Mouse (Mus musculus) cerebellum, adult 11-12 months (tissue): ENCODE measurements at regions not wholly inside any gene's neighbourhood (a gene's known extent, or its start where the extent isn't known, plus 50 kb on each side); places are given as distances from the start of the nearest gene placed in this dataset.
"Not testable (repeated sequence)": the region's sequence is repeated elsewhere in the genome, so short reads cannot be mapped to it uniquely, and the experiment has no call there.

Experiments used
- DNase-seq: peaks from one replicate; pipeline ENCODE4 v3.0.0; 2022

GRCm38 (mm10) chr4:71409867-71410266 lies 347.9 kb downstream of the Gm11232 start:
- DNase-seq, result no peak

DNA sequence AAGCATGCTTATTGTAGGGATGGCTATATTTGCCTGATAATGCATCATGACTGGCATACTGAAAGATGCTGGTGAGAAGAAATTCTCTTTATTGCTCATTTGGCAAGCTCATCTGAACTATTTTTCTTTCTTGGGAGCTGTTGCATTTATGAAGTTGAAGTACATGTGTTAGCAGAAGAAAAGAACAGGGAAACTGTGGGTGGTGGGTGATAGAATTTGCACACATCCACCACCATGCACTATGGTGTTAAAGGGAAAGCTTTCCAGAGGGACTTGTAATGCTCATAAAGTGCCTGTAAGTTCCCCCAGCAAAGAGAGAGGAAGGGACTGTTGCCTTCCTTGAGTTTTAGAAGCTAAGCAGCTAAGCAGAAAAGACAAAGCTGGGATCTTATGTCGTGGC lies 367.3 kb downstream of the Gm11232 start:
- no peak for DNase-seq

GRCm38 (mm10) chr4:71369276-71369675 lies 388.5 kb downstream of the Gm11232 start:
- DNase-seq, result no peak

- DNase-seq, result no peak
These were observed 394.0 kb downstream of the Gm11232 start for GRCm38 (mm10) chr4:71363761-71364160.

GRCm38 (mm10) chr4:71357626-71358025 lies 400.1 kb downstream of the Gm11232 start:
- DNase-seq, result no peak

- no peak for DNase-seq
These were observed 401.1 kb downstream of the Gm11232 start for GRCm38 (mm10) chr4:71356714-71357113.

DNA sequence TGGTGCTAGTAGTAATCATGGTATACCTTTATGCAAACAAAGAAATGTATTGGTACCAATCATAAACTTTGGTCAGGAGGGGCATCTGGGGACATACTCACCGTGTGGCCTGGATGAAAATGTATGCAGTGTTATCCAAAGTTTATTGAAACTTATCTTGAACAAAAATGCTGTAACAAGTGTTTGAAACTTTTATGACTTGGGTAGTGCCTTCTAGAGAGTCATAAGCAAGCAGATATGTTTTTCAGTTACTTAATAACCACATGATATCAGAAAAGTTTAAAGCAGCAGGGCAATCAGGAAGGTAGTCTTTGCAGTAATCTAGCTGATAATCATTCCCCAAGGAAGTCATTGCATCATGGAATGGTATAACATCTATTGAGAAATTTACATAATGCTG lies 401.5 kb downstream of the Gm11232 start:
- DNase-seq, result no peak

DNA sequence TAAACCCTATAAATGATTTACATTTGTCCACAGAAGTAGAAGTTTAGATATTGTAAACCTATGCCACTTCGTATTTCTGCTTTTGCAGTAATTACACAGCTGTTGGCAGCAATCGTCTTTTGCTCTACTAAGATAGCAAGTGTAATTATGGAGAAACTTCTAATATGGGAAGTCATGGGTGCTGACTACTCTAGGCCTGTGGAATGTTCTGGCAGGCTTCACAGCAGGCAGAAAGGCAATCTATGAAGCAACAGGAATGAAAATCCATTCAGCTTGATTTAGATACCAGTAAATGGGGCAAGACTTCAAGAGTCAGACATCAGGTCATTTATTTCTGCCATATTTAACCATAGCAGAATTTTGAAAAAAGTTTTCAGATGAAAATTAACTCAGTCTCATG lies 405.9 kb downstream of the Gm11232 start:
- no peak for DNase-seq

DNA sequence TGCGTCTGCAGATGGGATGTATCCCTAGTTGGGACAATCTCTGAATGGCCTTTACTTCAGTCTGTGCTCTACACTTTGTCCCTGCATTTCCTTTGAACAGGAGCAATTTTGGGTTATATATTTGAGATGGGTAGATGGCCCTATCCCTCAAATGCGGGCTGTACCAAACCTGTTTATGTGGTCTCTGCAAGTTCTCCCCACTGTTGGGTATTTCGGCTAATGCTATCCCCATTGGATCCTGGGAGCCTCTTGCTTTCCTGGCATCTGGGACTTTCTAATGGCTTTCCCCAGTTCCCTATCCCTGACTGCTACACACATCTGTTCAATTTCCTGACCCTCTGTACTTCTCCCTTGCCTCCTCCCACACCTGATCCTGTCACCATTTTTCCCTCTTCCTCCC lies 414.7 kb downstream of the Gm11232 start:
- DNase-seq, result no peak

DNA sequence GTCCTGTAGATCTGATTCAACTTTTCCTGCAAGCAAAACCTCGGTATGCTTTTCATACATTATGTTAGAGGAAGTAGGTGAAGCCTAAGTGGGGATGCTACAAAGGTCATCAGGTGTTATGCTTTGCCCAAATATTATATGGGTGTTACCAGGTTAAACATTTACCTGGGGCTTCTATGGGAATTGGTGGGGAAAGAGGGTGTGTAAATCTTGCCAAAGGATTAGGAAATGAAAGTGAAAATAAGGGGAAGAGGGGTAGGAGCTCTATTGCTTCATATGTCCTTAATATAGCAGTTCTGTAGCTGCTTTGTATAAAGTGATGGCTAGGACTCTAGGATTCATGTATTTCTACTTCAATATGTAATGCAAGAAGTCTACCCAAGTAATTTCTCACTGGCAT lies 419.2 kb downstream of the Gm11232 start:
- DNase-seq, result no peak

DNA sequence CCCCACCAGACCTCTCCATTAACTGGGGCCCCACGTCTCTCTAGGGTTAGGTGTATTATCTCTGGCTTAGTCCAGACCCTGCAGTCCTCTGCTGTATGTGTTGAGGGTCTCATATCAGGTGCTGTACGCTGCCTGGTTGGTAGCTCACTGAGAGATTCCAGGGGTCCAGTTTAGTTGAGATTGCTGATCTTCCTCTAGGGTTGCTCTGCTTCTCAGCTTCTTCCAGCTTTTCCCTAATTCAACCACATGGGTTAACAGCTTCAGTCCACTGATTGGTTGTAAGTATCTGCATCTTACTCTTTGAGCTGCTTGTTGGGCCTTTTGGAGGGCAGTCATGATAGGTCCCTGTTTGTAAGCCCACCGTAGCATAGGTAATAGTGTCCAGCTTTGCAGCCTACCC lies 425.1 kb downstream of the Gm11232 start:
- no peak for DNase-seq

GRCm38 (mm10) chr4:71332018-71332417 lies 425.7 kb downstream of the Gm11232 start:
- DNase-seq, result no peak

- no peak for DNase-seq
These were observed 441.2 kb downstream of the Gm11232 start for GRCm38 (mm10) chr4:71316605-71317004.

GRCm38 (mm10) chr4:71307176-71307612 lies 450.6 kb downstream of the Gm11232 start:
- no peak for DNase-seq

DNA sequence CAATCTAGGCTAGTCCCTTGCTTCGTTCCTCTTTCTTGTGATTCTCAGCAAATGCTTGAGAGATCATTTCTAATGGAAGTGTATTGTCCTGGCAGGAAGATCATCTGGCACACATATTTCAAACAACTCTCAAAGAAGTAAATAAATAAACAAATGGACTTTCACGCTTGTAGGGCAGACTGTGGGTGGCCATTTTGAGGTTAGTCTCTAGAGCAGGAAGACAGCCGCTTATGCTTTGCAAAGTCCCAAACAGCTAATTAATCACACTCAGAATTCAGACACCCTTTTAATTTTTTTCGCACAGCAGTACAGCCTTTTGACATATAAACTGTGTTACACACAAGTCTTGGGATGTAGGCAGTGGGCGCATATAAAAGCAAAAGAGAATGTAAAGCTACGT lies 451.1 kb downstream of the Gm11232 start:
- no peak for DNase-seq

DNA sequence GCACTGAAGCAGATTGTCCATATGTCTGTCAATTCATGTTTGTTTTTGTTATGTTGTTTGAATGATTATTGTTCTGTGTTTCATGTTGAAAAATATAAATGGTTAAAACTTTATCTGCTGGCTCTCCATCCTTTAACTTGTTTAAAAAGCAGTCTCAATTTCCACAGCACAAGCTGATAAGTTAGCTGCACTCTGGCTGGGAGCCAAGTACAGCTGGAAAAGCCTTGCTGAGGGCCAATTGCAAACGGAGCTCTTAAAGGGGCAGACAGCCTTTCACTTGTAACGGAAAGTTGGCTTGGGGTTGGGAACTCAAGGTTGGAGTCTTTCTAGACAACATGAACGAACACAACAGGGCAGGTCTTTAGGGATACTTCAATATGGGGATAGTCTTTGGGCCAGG lies 462.0 kb downstream of the Gm11232 start:
- not testable (repeated sequence) for DNase-seq

- DNase-seq, result no peak
These were observed 466.0 kb downstream of the Gm11232 start for GRCm38 (mm10) chr4:71291741-71292149.

- DNase-seq, result not testable (repeated sequence)
These were observed 466.5 kb downstream of the Gm11232 start for GRCm38 (mm10) chr4:71291111-71291740.

DNA sequence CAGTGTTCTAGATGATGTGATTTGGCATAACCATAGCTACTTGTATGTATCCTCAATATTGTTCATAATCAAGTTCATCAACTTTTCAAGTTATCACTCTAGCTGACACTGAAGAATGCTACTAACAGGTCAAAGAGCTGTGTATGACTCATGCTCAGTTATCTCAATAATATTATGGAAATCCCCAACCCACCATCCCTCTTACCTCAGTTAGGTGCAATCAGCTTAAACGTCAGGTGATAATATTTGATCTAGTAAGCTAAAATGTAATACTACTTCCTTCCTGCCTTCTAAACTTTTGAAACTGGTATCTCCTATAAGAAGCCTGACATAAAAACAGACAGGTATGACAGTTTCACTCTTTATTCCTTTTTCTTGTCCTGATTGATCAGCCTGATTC lies 474.6 kb downstream of the Gm11232 start:
- DNase-seq, result no peak

GRCm38 (mm10) chr4:71279710-71280109 lies 478.1 kb downstream of the Gm11232 start:
- DNase-seq, result no peak

DNA sequence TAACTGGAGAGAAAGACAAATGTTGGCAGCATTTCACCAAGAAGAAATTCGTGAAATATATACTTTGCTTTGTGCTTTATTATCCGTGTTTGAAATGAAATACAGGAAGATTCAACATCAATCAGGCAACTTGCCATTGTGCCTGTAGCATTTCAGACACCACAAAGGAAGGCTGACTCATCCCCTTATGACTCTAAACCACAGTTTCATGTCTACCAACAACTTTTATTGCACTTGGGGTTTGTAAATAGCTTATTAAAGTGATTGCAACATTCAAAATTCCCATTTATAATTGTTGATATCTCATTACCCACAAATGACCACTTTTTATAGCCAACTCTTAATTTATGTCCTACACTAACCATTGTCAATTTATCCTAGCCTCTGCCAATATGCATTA lies 497.9 kb downstream of the Gm11232 start:
- DNase-seq, result no peak

GRCm38 (mm10) chr4:71230497-71230872 lies 527.3 kb downstream of the Gm11232 start:
- DNase-seq, result peak; percentile 1

DNA sequence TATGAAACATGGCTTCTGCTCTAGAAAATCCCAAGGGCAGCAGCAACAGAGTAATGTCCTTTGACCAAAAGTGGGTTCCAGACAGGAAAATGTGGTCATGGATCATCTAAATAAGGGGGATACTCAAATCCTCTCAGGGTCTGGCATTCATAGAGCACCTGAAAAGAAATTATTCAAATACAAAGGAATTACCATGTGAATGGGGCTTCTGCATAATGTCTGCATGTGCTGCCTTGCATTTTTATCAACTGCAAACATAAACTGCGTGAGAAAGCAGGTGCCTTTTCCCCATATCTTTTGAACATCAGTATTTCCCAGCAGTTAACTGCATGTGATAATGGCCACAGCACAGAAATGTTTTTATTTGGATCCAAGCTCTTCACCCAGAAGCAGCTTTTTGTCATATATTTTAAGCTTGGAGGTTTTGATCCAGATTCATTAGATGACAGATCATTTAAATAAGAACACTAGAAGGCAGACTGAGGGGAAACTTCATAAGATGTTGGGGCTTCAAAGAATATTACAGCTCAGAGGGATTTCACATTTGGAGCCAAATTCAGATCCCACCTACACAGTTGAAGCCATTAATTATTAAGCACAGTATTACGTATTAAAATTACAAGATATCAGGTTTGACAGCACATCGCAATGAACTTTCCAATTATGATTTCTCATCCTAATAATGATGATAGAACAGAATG lies 527.8 kb downstream of the Gm11232 start:
- no peak for DNase-seq

GRCm38 (mm10) chr4:71226653-71227052 lies 531.1 kb downstream of the Gm11232 start:
- no peak for DNase-seq

GRCm38 (mm10) chr4:71218060-71218459 lies 539.7 kb downstream of the Gm11232 start:
- DNase-seq, result no peak
